Mouse (Mus musculus) ES-Bruce4 (cell line): ENCODE measurements around the gene Slc9a9. TPM values are rescaled to one million over a fixed set of nuclear protein-coding genes. Genes with fewer than 3 reads are reported as not detected.

Experiments
- H3K27ac ChIP-seq: 2 replicates; pipeline ENCODE4 v1.5.1; 2012; ENCODE audit warnings: low read length, inconsistent platforms; ENCODE audit not compliant: insufficient read depth
- H3K27me3 ChIP-seq: 2 replicates; pipeline ENCODE4 v1.6.1; 2012; ENCODE audit warnings: mild to moderate bottlenecking, low read length, inconsistent platforms; ENCODE audit not compliant: control insufficient read depth, poor library complexity, insufficient read depth, severe bottlenecking
- H3K36me3 ChIP-seq: 2 replicates; pipeline ENCODE4 v1.6.1; 2012; ENCODE audit warnings: inconsistent platforms, mild to moderate bottlenecking, low read length, moderate library complexity; ENCODE audit not compliant: control insufficient read depth, poor library complexity, insufficient read depth, severe bottlenecking
- H3K4me1 ChIP-seq: one replicate; pipeline ENCODE4 v1.8.1; 2011; ENCODE audit warnings: low read length; ENCODE audit not compliant: control insufficient read depth, insufficient read depth
- H3K4me3 ChIP-seq: 2 replicates; pipeline ENCODE4 v1.5.1; 2011; ENCODE audit warnings: low read depth, mild to moderate bottlenecking, low read length
- H3K9ac ChIP-seq: 2 replicates; pipeline ENCODE4 v1.6.1; 2012; ENCODE audit warnings: low read depth, mild to moderate bottlenecking, inconsistent platforms; ENCODE audit not compliant: poor library complexity, severe bottlenecking
- H3K9me3 ChIP-seq: replicated peaks from 2 replicates; pipeline ENCODE4 v1.6.1; 2012; ENCODE audit warnings: mild to moderate bottlenecking, low read length, inconsistent platforms; ENCODE audit not compliant: control insufficient read depth, poor library complexity, insufficient read depth, severe bottlenecking
- CTCF ChIP-seq: IDR thresholded peaks from one replicate; pipeline ENCODE4 v1.8.1; 2011; ENCODE audit warnings: low read depth, low read length
- EP300 ChIP-seq: IDR thresholded peaks from 2 replicates; pipeline ENCODE4 v1.6.1; 2011; ENCODE audit warnings: low read depth, low read length; ENCODE audit not compliant: insufficient read depth
- POLR2A ChIP-seq: IDR thresholded peaks from one replicate; pipeline ENCODE4 v1.8.1; 2011; ENCODE audit warnings: low read length; ENCODE audit not compliant: insufficient read depth
- polyA plus RNA-seq: library from polyadenylated mRNA; stranded (reverse); fragments of >200 nt; gene quantifications from 2 replicates; pipeline ENCODE4 v1.2.4, GENCODE M21; 2011; ENCODE audit warnings: low read depth; ENCODE audit not compliant: missing spikeins, insufficient read depth, insufficient read length

Gene Slc9a9
- polyA plus RNA-seq, 1 experiment, result not detected

DNA sequence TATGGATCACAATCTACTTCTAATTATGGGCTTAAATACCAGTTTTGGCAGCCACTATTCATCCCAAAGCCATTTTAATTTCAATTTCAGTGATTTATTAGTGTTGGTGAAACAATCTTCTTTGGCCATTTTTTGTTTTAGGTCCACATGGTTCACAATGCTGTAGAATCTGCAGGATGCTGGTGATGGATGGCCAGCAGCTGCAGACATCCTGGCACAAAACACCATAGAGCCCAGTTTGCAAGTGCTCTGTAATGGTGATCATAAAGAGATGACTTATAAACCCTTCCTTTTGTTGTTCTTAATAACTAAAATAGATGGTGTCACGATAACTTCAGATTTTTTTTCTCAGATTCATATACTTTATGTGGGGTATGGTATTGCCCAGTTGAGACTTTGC is 442.0 kb downstream of the Slc9a9 start:
- Histone ChIP-seq H3K4me3 (no peak overlapping the region), H3K9me3 (no peaks in the 10 kb centered on the region), H3K27me3 (no peaks in the 10 kb centered on the region), H3K27ac (no peak overlapping the region), H3K4me1 (no peaks in the 10 kb centered on the region), H3K36me3 (no peaks in the 10 kb centered on the region), H3K9ac (no peak overlapping the region)
- TF ChIP-seq POLR2A, result no peak
- no peak for TF ChIP-seq EP300
- TF ChIP-seq CTCF, result no peak

- H3K27ac ChIP-seq, result no peak overlapping the region
- no peak overlapping the region for H3K9ac ChIP-seq
- no peaks in the 10 kb centered on the region for H3K9me3 ChIP-seq
- H3K27me3 ChIP-seq, result no peaks in the 10 kb centered on the region
- H3K4me1 ChIP-seq, result no peaks in the 10 kb centered on the region
- H3K4me3 ChIP-seq, result no peak overlapping the region
- TF ChIP-seq CTCF (no peak), EP300 (no peak), POLR2A (no peak)
- H3K36me3 ChIP-seq, result no peaks in the 10 kb centered on the region
Observed at GRCm38 (mm10) chr9:95113157-95114135, 443.7 kb downstream of the Slc9a9 start.

GRCm38 (mm10) chr9:95120062-95120461 is 450.4 kb downstream of the Slc9a9 start:
- Histone ChIP-seq H3K36me3 (no peaks in the 10 kb centered on the region), H3K4me1 (no peaks in the 10 kb centered on the region), H3K9me3 (no peaks in the 10 kb centered on the region), H3K27me3 (no peaks in the 10 kb centered on the region), H3K9ac (no peak overlapping the region), H3K27ac (no peak overlapping the region), H3K4me3 (no peak overlapping the region)
- TF ChIP-seq CTCF (no peak), EP300 (no peak), POLR2A (no peak)

DNA sequence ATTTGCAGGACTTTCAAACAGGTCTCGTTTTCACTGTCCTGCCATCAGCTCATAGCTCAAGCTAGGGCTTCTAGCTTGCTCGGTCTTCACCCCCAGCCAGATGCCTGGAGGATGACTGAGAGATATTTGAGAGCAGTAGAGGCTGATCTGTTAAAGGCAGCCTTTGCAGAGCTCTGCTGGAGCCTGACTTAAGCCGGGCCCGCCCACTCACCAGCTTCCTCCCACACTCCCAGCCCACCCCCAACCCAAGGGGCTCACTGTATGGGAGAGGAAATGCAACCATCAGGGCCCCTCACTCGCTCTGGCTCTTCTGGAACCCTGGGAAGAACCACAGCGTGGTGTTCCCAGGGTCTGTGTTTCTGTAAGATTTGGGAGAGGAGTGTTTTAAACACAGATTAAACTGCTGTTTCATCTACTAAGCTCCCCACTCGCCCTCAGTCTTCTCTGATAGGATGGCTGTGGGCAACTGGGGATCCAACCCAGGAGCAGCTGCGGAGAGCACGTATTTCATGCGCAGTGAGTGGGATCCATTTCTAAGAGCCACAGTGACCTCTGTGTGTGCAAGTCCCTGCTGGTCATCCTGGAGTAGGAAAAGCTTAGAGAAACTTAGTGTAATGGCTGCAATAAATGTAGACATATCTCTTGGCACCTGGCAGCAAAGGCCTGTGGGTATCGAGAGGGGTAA is 451.6 kb downstream of the Slc9a9 start:
- Histone ChIP-seq H3K27ac (no peak overlapping the region), H3K4me3 (no peak overlapping the region), H3K36me3 (no peaks in the 10 kb centered on the region), H3K4me1 (no peaks in the 10 kb centered on the region), H3K9me3 (no peaks in the 10 kb centered on the region), H3K9ac (no peak overlapping the region), H3K27me3 (no peaks in the 10 kb centered on the region)
- no peak for TF ChIP-seq POLR2A
- no peak for TF ChIP-seq CTCF
- TF ChIP-seq EP300, result no peak

- no peak overlapping the region for H3K4me3 ChIP-seq
- no peaks in the 10 kb centered on the region for H3K36me3 ChIP-seq
- H3K27ac ChIP-seq, result no peak overlapping the region
- no peak overlapping the region for H3K9ac ChIP-seq
- TF ChIP-seq CTCF (no peak), EP300 (no peak), POLR2A (no peak)
- H3K27me3 ChIP-seq, result no peaks in the 10 kb centered on the region
- peaks cover 8% of the 10 kb centered on the region for H3K9me3 ChIP-seq
- H3K4me1 ChIP-seq, result no peaks in the 10 kb centered on the region
Observed at GRCm38 (mm10) chr9:95125683-95126082, 456.0 kb downstream of the Slc9a9 start.

DNA sequence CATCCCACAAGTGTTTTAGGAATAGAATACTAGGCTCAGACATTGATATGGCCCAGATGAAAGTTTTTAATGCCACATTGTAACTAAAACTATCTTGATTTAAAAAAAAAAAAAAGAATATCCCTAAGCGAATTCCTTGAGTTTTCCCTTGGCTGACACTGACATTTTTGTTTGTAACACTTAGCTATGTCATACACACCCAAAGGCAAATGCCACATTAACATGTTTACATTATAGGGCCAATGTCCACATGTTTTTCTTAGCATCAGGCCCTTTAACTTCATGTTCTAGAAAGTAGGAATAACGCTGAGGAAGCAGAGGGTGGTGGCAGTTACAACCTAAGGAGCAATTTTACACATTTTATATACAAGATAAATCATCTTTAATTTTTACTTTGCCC is 458.1 kb downstream of the Slc9a9 start:
- TF ChIP-seq POLR2A (no peak), EP300 (no peak), CTCF (no peak)
- H3K4me1 ChIP-seq, result no peaks in the 10 kb centered on the region
- no peak overlapping the region for H3K27ac ChIP-seq
- no peak overlapping the region for H3K4me3 ChIP-seq
- H3K27me3 ChIP-seq, result no peaks in the 10 kb centered on the region
- H3K36me3 ChIP-seq, result no peaks in the 10 kb centered on the region
- H3K9me3 ChIP-seq, result peaks cover 8% of the 10 kb centered on the region
- no peak overlapping the region for H3K9ac ChIP-seq
